Mouse (Mus musculus) forebrain, embryonic 12.5 days (tissue): ENCODE results near the gene Tomt. TPM values are rescaled to one million over a fixed set of nuclear protein-coding genes. Genes with fewer than 3 reads are reported as not detected.
"Not testable (repeated sequence)": the region's sequence is repeated elsewhere in the genome, so short reads cannot be mapped to it uniquely, and the experiment has no call there.

ENCODE experiments used
- ATAC-seq: fragments of 200-750 bp; cut with Nextera tagmentation; 2 replicates; pipeline ENCODE4 v1.8.0; 2017; ENCODE audit warnings: moderate TSS enrichment; ENCODE audit not compliant: low FRiP score
- H3K27ac ChIP-seq: fragments of 300-500 bp; sonication (generic); 2 replicates; pipeline ENCODE4 v1.5.1; 2016; ENCODE audit warnings: mild to moderate bottlenecking
- H3K27me3 ChIP-seq: fragments of 300-500 bp; sonication (generic); 2 replicates; pipeline ENCODE4 v1.6.1; 2016; ENCODE audit warnings: mild to moderate bottlenecking
- H3K36me3 ChIP-seq: fragments of 300-500 bp; sonication (generic); replicated peaks from 2 replicates; pipeline ENCODE4 v1.6.1; 2016; ENCODE audit warnings: mild to moderate bottlenecking
- H3K4me1 ChIP-seq: fragments of 300-500 bp; sonication (generic); 2 replicates; pipeline ENCODE4 v1.6.1; 2016
- H3K4me2 ChIP-seq: fragments of 300-500 bp; sonication (generic); 2 replicates; pipeline ENCODE4 v1.6.1; 2016; ENCODE audit warnings: mild to moderate bottlenecking, moderate library complexity
- H3K4me3 ChIP-seq: fragments of 300-500 bp; sonication (generic); replicated peaks from 2 replicates; pipeline ENCODE4 v1.5.1; 2016; ENCODE audit warnings: mild to moderate bottlenecking
- H3K9ac ChIP-seq: fragments of 300-500 bp; sonication (generic); 2 replicates; pipeline ENCODE4 v1.6.1; 2016; ENCODE audit warnings: mild to moderate bottlenecking
- H3K9me3 ChIP-seq: fragments of 300-500 bp; sonication (generic); 2 replicates; pipeline ENCODE4 v1.6.1; 2016
- whole genome bisulfite sequencing: fragments of 180-500 bp; shearing (Covaris S2); methylation state at CpG from one replicate; pipeline ENCODE4 v1.1.7; 2016; 5-methylcytosine and 5-hydroxymethylcytosine counted together
- polyA plus RNA-seq: library from polyadenylated mRNA; unstranded; fragments of >200 nt; fragmentation: Nextera tagmentation; extraction: Ambion mirVana; gene quantifications from 2 replicates; pipeline ENCODE4 v1.2.1, GENCODE M21; 2016

The Tomt gene
- polyA plus RNA-seq, 1 experiment from 2014 or later = 0.77 TPM

- Histone ChIP-seq H3K27me3 (no peaks in the 10 kb centered on the region), H3K4me3 (peak overlapping the region; percentile 90), H3K9me3 (no peaks in the 10 kb centered on the region), H3K4me2 (peak overlapping the region; percentile 73), H3K27ac (no peak overlapping the region), H3K36me3 (peaks cover 5% of the 10 kb centered on the region; the same call in 1 of the 2 replicates), H3K4me1 (peaks cover 23% of the 10 kb centered on the region), H3K9ac (peak overlapping the region; percentile 68)
- WGBS = 7% methylated on average over 15 of the region's 15 CpGs
- peak; percentile 49 for ATAC-seq
Observed at GRCm38 (mm10) chr7:101933300-101933699, 27.1 kb upstream of the Tomt start.

DNA sequence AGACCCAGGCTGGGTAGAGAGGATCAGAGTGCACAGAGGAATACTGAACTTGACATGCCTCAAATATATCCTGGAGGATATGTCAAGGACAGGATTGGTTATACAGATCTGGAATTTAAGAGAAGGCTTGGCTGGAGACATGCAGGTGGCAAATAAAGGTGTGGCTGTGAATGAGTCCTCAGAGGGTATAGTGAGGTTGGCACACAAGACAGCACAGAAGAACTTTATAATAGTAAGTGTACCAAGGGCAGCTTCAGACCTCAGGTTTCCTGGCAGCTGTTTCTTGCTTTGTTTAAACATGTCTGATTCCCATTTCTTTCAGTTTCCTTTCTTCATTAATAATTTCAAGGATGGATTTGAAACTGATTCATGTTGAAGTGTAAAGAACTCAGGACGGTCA lies 26.4 kb upstream of the Tomt start:
- H3K4me3 ChIP-seq = no peak overlapping the region

DNA sequence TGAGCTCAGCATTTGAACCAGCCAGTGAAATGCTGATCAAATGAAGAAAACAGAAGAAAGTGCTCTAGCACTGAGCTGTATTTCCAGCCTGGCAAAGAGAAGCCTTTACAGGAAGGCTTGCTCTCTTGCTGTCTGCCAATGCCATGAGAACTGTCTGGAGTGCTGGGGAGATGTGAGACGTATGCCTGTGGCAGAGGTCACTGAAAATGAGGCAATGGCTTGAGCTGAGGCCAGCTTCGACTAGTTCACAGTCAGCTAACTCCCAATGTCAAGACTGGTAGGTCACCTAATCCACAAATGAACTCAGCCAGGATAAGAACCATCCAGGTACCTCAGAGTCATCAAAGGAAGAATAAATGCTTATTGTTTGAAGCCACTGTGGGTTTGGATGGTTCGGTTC lies 21.9 kb upstream of the Tomt start:
- ATAC-seq = no peak
- H3K4me2 ChIP-seq = no peak overlapping the region
- H3K27ac ChIP-seq = no peak overlapping the region
- no peaks in the 10 kb centered on the region for H3K9me3 ChIP-seq
- no peaks in the 10 kb centered on the region for H3K36me3 ChIP-seq
- H3K27me3 ChIP-seq = no peaks in the 10 kb centered on the region
- no peak overlapping the region for H3K4me3 ChIP-seq
- H3K4me1 ChIP-seq = peaks cover 6% of the 10 kb centered on the region
- no peak overlapping the region for H3K9ac ChIP-seq
- WGBS = 93% methylated on average over 3 of the region's 3 CpGs

More for the DNA sequence above, 26.4 kb upstream of the Tomt start:
- H3K27me3 ChIP-seq = no peaks in the 10 kb centered on the region
- H3K4me1 ChIP-seq = peaks cover 23% of the 10 kb centered on the region
- WGBS = 93% methylated on average over 1 of the region's 1 CpGs
- no peak overlapping the region for H3K27ac ChIP-seq
- peaks cover 3% of the 10 kb centered on the region; the same call in 1 of the 2 replicates for H3K36me3 ChIP-seq
- no peak overlapping the region for H3K9ac ChIP-seq
- peak overlapping the region; percentile 73; the same call in 1 of the 2 replicates for H3K4me2 ChIP-seq
- no peak for ATAC-seq
- H3K9me3 ChIP-seq = no peaks in the 10 kb centered on the region

- not testable (repeated sequence) for H3K9ac ChIP-seq, ATAC-seq, H3K36me3 ChIP-seq, H3K27me3 ChIP-seq, H3K4me2 ChIP-seq, H3K9me3 ChIP-seq, H3K4me1 ChIP-seq, H3K27ac ChIP-seq, H3K4me3 ChIP-seq
Observed at GRCm38 (mm10) chr7:101925892-101926291, 19.7 kb upstream of the Tomt start.

DNA sequence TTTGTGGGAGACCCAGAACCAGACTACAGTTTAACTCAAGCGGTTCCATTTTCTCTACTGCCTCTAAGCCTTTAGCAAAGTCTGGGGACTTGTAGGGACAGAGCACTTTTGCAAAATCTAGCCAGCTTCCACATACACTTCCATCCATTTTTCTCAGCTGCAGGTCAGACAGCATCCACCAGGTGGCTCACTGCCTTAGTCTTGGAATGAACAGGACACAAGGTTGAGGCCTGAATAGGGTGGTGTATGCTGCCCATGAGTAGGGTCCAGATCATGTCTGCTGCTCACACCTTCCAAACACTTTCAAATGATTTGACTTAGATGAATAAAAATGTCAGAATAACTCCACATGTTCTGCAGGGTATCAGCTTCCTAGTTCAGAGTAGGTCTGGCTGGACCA lies 11.9 kb upstream of the Tomt start:
- WGBS = 23% methylated on average over 1 of the region's 1 CpGs
- Histone ChIP-seq H3K4me3 (no peak overlapping the region), H3K9me3 (no peaks in the 10 kb centered on the region), H3K9ac (no peak overlapping the region), H3K36me3 (peaks cover 21% of the 10 kb centered on the region), H3K4me2 (no peak overlapping the region), H3K27me3 (no peaks in the 10 kb centered on the region), H3K27ac (no peak overlapping the region), H3K4me1 (no peaks in the 10 kb centered on the region)
- peak; percentile 77 for ATAC-seq

GRCm38 (mm10) chr7:101911982-101912381 lies 5.8 kb upstream of the Tomt start:
- WGBS = 65% methylated on average over 3 of the region's 3 CpGs

GRCm38 (mm10) chr7:101910138-101910537 lies 4.0 kb upstream of the Tomt start:
- no peak overlapping the region for H3K9ac ChIP-seq
- no peak overlapping the region for H3K4me2 ChIP-seq
- H3K27ac ChIP-seq = no peak overlapping the region
- 87% methylated on average over 4 of the region's 4 CpGs for WGBS
- H3K27me3 ChIP-seq = no peaks in the 10 kb centered on the region
- no peak for ATAC-seq
- H3K9me3 ChIP-seq = no peaks in the 10 kb centered on the region
- peaks cover 23% of the 10 kb centered on the region for H3K4me1 ChIP-seq
- H3K36me3 ChIP-seq = peaks cover 49% of the 10 kb centered on the region
- no peak overlapping the region for H3K4me3 ChIP-seq

More at GRCm38 (mm10) chr7:101911982-101912381, 5.8 kb upstream of the Tomt start:
- H3K27me3 ChIP-seq = no peaks in the 10 kb centered on the region
- no peak overlapping the region for H3K4me2 ChIP-seq
- no peak overlapping the region for H3K9ac ChIP-seq
- no peaks in the 10 kb centered on the region for H3K9me3 ChIP-seq
- H3K36me3 ChIP-seq = peaks cover 55% of the 10 kb centered on the region
- no peak for ATAC-seq
- H3K27ac ChIP-seq = no peak overlapping the region
- H3K4me1 ChIP-seq = peaks cover 13% of the 10 kb centered on the region
- H3K4me3 ChIP-seq = no peak overlapping the region

DNA sequence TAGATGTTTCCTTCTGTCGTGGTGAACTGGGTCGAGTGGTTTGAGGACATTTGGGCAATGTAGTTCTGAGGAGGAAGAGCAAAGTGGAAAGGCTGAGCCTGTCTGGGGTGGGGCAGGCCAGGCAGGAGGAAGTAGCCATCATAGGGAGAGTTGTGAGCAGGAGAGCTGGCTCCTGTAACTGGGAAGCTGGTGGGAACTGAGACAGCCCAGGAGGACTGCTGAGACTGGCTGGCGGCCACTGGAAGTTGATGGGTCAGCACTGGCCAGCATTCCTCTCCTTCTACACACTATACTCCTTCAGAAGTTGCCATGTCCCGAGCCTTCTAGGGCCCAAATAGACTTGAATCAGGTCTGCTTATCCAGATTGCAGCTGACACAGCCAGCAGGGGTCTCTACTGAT lies 2.2 kb upstream of the Tomt start:
- Histone ChIP-seq H3K4me1 (peaks cover 27% of the 10 kb centered on the region), H3K36me3 (peaks cover 37% of the 10 kb centered on the region), H3K27me3 (no peaks in the 10 kb centered on the region), H3K9me3 (no peaks in the 10 kb centered on the region), H3K27ac (no peak overlapping the region), H3K9ac (no peak overlapping the region), H3K4me3 (no peak overlapping the region), H3K4me2 (no peak overlapping the region)
- no peak for ATAC-seq
- WGBS = 87% methylated on average over 4 of the region's 4 CpGs

DNA sequence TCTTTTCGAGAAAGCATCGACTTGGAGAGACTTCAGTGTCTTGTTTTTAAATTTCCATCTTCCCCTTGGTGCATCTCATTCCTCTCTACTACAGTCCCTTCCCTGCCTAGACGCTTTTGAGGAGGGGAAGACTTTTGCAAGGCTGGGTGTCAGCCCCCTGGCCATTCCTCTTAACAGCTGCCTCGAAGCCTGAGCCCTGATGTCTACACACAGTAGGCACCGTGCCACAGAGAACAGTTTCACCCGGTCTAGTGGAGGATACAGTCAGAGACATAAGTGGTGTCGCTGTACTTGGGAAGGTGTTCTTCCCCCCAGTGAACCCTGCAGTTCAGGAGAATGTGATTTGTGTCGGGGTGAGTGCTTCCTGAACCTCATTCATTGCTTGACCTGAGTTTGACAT lies 537 bp upstream of the Tomt start:
- WGBS = 78% methylated on average over 8 of the region's 8 CpGs
- H3K4me3 ChIP-seq = peak overlapping the region; percentile 78
- H3K4me1 ChIP-seq = peaks cover 27% of the 10 kb centered on the region
- H3K27ac ChIP-seq = no peak overlapping the region
- H3K9ac ChIP-seq = peak overlapping the region; percentile 83
- no peak for ATAC-seq
- no peaks in the 10 kb centered on the region for H3K27me3 ChIP-seq
- H3K9me3 ChIP-seq = no peaks in the 10 kb centered on the region
- peak overlapping the region; percentile 68 for H3K4me2 ChIP-seq
- H3K36me3 ChIP-seq = peaks cover 31% of the 10 kb centered on the region

DNA sequence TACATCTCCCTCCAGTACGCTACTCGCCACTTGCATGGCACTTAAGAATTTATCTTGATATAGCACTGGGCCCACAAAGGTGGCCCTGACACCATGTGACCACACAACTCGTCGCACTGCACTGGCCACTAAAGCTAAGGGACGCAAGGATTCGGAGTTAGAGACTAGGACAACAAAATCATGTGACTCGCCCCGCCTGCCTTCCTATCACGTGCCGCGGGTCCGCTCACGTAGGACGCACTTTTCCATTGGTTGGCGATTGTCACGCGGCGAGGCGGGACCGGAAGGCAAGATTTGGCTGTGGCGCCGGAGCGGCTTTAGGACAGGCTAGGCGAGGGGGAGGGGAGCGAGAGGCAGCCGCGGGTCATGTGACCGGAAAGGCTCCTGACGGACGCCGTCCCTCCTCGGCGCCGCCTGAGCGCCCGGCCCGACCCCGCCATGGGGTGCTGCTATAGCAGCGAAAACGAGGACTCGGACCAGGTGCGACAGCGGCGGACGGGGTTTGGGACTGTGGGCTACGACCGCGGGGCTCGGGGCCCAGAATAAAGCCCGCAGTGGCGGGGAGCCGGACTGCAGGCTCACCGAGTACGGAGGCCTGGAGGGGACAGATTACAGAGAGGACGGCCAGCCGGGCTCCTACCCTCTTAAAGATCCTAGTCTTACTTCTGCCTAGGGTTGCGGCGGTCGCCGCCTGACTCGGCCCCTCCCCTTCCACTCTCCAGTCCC lies 435 bp downstream of the Tomt start, which contains the start of gene Lamtor1:
Lamtor1 (plus strand) TSS at position 344 of the 726 bp plus-strand sequence.
- Histone ChIP-seq H3K9ac (peak within 1 kb of the TSS; percentile 83), H3K4me3 (peak within 1 kb of the TSS; percentile 78), H3K27me3 (no peaks in the 10 kb centered on the region), H3K4me1 (peaks cover 27% of the 10 kb centered on the region), H3K9me3 (no peaks in the 10 kb centered on the region), H3K27ac (peak within 1 kb of the TSS; percentile 96), H3K36me3 (peaks cover 21% of the 10 kb centered on the region), H3K4me2 (peak within 1 kb of the TSS; percentile 69)
- peak; percentile 98 for ATAC-seq
- WGBS = under 1% methylated on average over 53 of the region's 61 CpGs

GRCm38 (mm10) chr7:101902846-101903245 lies 3.3 kb downstream of the Tomt start:
- H3K4me2 ChIP-seq = no peak overlapping the region
- no peak overlapping the region for H3K4me3 ChIP-seq
- peaks cover 21% of the 10 kb centered on the region for H3K4me1 ChIP-seq
- H3K9ac ChIP-seq = no peak overlapping the region
- no peaks in the 10 kb centered on the region for H3K27me3 ChIP-seq
- peaks cover 23% of the 10 kb centered on the region for H3K36me3 ChIP-seq
- H3K27ac ChIP-seq = no peak overlapping the region
- no peaks in the 10 kb centered on the region for H3K9me3 ChIP-seq
- no peak for ATAC-seq

DNA sequence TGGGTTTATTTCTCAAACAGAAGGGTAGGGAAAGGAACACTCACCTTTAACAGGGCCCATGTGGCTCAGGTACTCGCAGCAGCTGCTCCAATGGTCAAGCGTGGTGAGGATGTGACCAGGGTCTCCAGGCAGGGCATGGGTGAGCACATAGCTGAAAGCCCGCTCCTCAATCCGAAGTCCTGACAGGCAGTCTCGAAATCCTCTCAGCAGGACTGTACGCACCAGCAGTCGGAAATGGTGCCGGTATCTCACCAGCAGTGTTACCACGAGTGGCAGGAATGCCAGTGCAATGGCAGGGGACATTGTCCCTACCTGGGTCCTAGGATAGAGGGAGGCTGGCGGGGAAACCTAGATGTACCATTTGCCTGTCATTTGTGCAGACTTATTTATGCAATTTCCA lies 4.2 kb downstream of the Tomt start:
- Histone ChIP-seq H3K4me2 (no peak overlapping the region), H3K27ac (no peak overlapping the region), H3K4me3 (no peak overlapping the region), H3K4me1 (peaks cover 19% of the 10 kb centered on the region), H3K9me3 (no peaks in the 10 kb centered on the region), H3K36me3 (peaks cover 23% of the 10 kb centered on the region), H3K9ac (no peak overlapping the region), H3K27me3 (no peaks in the 10 kb centered on the region)
- no peak for ATAC-seq
- 94% methylated on average over 10 of the region's 10 CpGs for WGBS
